Mouse (Mus musculus): ENCODE results near the gene Apol9b. TPM values are rescaled to one million over a fixed set of nuclear protein-coding genes. Genes with fewer than 3 reads are reported as not detected.
"Not testable (repeated sequence)": the region's sequence is repeated elsewhere in the genome, so short reads cannot be mapped to it uniquely, and the experiment has no call there.

Gene Apol9b
- total and polyA plus RNA-seq, 2 experiments from 2014 or later, result 0.14 to 0.23 TPM

DNA sequence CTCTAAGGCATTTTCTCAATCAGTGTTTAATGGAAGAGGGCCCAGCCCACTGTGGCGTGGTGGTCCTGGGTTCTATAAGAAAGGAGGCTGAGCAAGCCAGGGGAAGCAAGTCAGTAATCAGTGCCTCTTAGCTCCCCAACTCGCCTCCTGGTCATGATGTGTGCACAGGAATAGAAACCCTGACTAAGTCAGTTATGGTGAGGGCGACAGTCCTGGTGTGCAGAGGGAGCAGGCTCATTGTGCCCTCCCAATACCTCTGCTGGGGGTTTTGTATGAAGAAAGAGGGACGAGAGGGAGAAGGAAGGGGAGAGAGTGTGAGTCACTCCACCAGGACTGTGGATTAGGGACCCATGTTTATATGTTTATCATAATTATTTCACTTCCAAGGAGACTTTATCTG is 5.1 kb downstream of the Apol9b start:
- not testable (repeated sequence) for H3K4me2 ChIP-seq (ENCODE audit: low read depth, low read length); H3K27me3 ChIP-seq (ENCODE audit: control insufficient read depth, insufficient read depth, low read length); DNase-seq (ENCODE audit: low spot score); H3K9me3 ChIP-seq (replicated peaks; ENCODE audit: control insufficient read depth, low read length); H3K9ac ChIP-seq (replicated peaks; ENCODE audit: low read depth, low read length); H3K27ac ChIP-seq (ENCODE audit: low read depth); H3K4me3 ChIP-seq (ENCODE audit: low read depth, low read length); H3K4me1 ChIP-seq (ENCODE audit: control insufficient read depth, insufficient read depth); H3K36me3 ChIP-seq (replicated peaks; ENCODE audit: control insufficient read depth, insufficient read depth, low read length); ATAC-seq (ENCODE audit: insufficient read depth, low read depth)
- 25% methylated on average over 4 of the region's 4 CpGs for WGBS

- Histone ChIP-seq H3K27ac (ENCODE audit: low read depth) (no peak overlapping the region), H3K9ac (replicated peaks; ENCODE audit: low read depth, low read length) (no peak overlapping the region), H3K4me3 (ENCODE audit: low read depth, low read length) (no peak overlapping the region), H3K9me3 (replicated peaks; ENCODE audit: control insufficient read depth, low read length) (no peaks in the 10 kb centered on the region), H3K4me2 (ENCODE audit: low read depth, low read length) (no peak overlapping the region), H3K27me3 (ENCODE audit: control insufficient read depth, insufficient read depth, low read length) (no peaks in the 10 kb centered on the region), H3K36me3 (replicated peaks; ENCODE audit: control insufficient read depth, insufficient read depth, low read length) (no peaks in the 10 kb centered on the region), H3K4me1 (ENCODE audit: control insufficient read depth, insufficient read depth) (no peaks in the 10 kb centered on the region)
- WGBS, result 77% methylated on average over 9 of the region's 9 CpGs
- peak; percentile 43 for TF ChIP-seq CTCF (IDR thresholded peaks at IDR 0.05; ENCODE audit: low read depth)
- TF ChIP-seq EP300 (IDR thresholded peaks at IDR 0.05; ENCODE audit: low read depth), result no peak
- no peak for ATAC-seq (ENCODE audit: insufficient read depth, low read depth)
- no peak for DNase-seq (ENCODE audit: low spot score)
Measured at GRCm38 (mm10) chr15:77740511-77741297, 11.9 kb downstream of the Apol9b start.

GRCm38 (mm10) chr15:77741556-77741955 is 12.7 kb downstream of the Apol9b start:
- not testable (repeated sequence) for DNase-seq (ENCODE audit: low spot score); H3K4me3 ChIP-seq (ENCODE audit: low read depth, low read length); H3K27ac ChIP-seq (ENCODE audit: low read depth); H3K9me3 ChIP-seq (replicated peaks; ENCODE audit: control insufficient read depth, low read length); ATAC-seq (ENCODE audit: insufficient read depth, low read depth); H3K4me1 ChIP-seq (ENCODE audit: control insufficient read depth, insufficient read depth); H3K9ac ChIP-seq (replicated peaks; ENCODE audit: low read depth, low read length); H3K36me3 ChIP-seq (replicated peaks; ENCODE audit: control insufficient read depth, insufficient read depth, low read length); H3K4me2 ChIP-seq (ENCODE audit: low read depth, low read length); H3K27me3 ChIP-seq (ENCODE audit: control insufficient read depth, insufficient read depth, low read length)
- 72% methylated on average over 6 of the region's 6 CpGs for WGBS

DNA sequence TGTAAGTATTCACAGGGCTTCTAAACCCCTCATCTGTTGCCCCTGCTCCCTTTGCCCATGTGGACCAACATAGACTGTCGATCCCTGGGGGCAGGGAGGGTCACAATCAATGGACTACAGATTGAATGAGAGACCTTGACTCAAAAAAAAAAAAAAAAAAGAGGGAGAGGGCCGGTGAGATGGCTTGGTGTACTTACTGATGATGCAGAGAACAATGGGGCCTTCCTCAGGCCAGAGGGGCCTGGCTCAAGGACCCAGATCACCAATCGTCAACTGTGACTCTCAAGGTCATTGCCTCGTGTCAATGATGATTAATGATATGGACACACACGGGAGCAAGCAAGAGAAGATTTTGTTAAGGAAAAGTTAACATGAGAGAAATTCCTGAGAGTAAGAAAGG is 15.8 kb downstream of the Apol9b start:
- 38% methylated on average over 5 of the region's 5 CpGs for WGBS

DNA sequence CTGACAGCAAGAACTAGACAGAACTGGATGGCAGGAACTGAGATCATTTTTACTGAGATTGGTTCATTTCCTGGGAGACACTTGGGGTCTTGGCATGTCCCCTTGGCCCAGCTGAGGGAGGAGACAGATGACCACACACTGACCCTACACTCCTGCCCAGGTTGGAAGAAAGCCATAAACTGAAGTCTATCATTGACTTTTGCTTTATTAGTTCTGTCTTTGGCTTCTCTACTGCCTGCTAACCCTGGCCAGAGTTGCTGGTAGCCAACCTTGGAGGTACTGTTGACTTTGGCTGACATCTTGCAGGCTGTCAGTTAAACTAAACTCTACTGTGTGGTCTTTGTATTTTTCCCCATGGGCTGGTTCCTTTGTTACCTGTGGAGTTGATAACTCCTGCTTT is 16.2 kb downstream of the Apol9b start:
- TF ChIP-seq CTCF (IDR thresholded peaks at IDR 0.05; ENCODE audit: low read depth) (no peak), EP300 (IDR thresholded peaks at IDR 0.05; ENCODE audit: low read depth) (no peak)
- Histone ChIP-seq H3K4me3 (ENCODE audit: low read depth, low read length) (no peak overlapping the region), H3K27ac (ENCODE audit: low read depth) (no peak overlapping the region), H3K4me2 (ENCODE audit: low read depth, low read length) (no peak overlapping the region), H3K4me1 (ENCODE audit: control insufficient read depth, insufficient read depth) (no peaks in the 10 kb centered on the region), H3K36me3 (replicated peaks; ENCODE audit: control insufficient read depth, insufficient read depth, low read length) (no peaks in the 10 kb centered on the region), H3K27me3 (ENCODE audit: control insufficient read depth, insufficient read depth, low read length) (0 out of 2 replicates have a peak, but pooled peaks cover 2% of the 10 kb centered on the region), H3K9me3 (replicated peaks; ENCODE audit: control insufficient read depth, low read length) (no peaks in the 10 kb centered on the region; the same call in 1 of the 2 replicates), H3K9ac (replicated peaks; ENCODE audit: low read depth, low read length) (no peak overlapping the region)
- DNase-seq (ENCODE audit: low spot score) (no peak), ATAC-seq (ENCODE audit: insufficient read depth, low read depth) (no peak)

More for the DNA sequence above, 15.8 kb downstream of the Apol9b start:
- ATAC-seq (ENCODE audit: insufficient read depth, low read depth), result no peak
- no peak for TF ChIP-seq EP300 (IDR thresholded peaks at IDR 0.05; ENCODE audit: low read depth)
- TF ChIP-seq CTCF (IDR thresholded peaks at IDR 0.05; ENCODE audit: low read depth), result no peak
- H3K27ac ChIP-seq (ENCODE audit: low read depth), result no peak overlapping the region
- DNase-seq (ENCODE audit: low spot score), result no peak
- no peak overlapping the region for H3K4me2 ChIP-seq (ENCODE audit: low read depth, low read length)
- H3K4me3 ChIP-seq (ENCODE audit: low read depth, low read length), result no peak overlapping the region
- no peak overlapping the region for H3K9ac ChIP-seq (replicated peaks; ENCODE audit: low read depth, low read length)
- H3K4me1 ChIP-seq (ENCODE audit: control insufficient read depth, insufficient read depth), result no peaks in the 10 kb centered on the region
- H3K9me3 ChIP-seq (replicated peaks; ENCODE audit: control insufficient read depth, low read length), result no peaks in the 10 kb centered on the region; the same call in 1 of the 2 replicates
- H3K36me3 ChIP-seq (replicated peaks; ENCODE audit: control insufficient read depth, insufficient read depth, low read length), result no peaks in the 10 kb centered on the region
- no peaks in the 10 kb centered on the region for H3K27me3 ChIP-seq (ENCODE audit: control insufficient read depth, insufficient read depth, low read length)

DNA sequence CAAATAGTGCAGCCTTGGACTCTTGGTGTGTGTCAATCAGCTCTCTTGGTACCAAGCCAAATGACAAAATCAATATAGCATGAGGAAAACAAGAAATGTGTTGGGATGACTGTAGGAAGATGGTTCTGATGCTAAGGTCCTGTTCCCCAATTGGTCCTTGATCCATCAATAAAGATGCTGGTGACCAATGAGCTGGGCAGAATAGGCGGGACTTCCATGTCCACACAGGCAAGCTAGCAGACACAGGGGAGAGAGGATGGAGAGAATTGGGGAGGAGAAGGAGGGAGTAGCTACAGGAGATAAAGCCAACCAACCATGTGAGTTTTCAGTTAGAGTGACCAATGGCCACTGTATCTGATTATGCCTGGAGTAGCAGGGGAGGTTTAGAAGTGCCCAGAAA is 17.5 kb downstream of the Apol9b start:
- Histone ChIP-seq H3K27ac (ENCODE audit: low read depth) (no peak overlapping the region), H3K4me2 (ENCODE audit: low read depth, low read length) (no peak overlapping the region), H3K4me3 (ENCODE audit: low read depth, low read length) (no peak overlapping the region), H3K9ac (replicated peaks; ENCODE audit: low read depth, low read length) (no peak overlapping the region), H3K9me3 (replicated peaks; ENCODE audit: control insufficient read depth, low read length) (no peaks in the 10 kb centered on the region; the same call in 1 of the 2 replicates), H3K36me3 (replicated peaks; ENCODE audit: control insufficient read depth, insufficient read depth, low read length) (no peaks in the 10 kb centered on the region), H3K4me1 (ENCODE audit: control insufficient read depth, insufficient read depth) (no peaks in the 10 kb centered on the region), H3K27me3 (ENCODE audit: control insufficient read depth, insufficient read depth, low read length) (0 out of 2 replicates have a peak, but pooled peaks cover 2% of the 10 kb centered on the region)
- no peak for DNase-seq (ENCODE audit: low spot score)
- TF ChIP-seq CTCF (IDR thresholded peaks at IDR 0.05; ENCODE audit: low read depth) (no peak), EP300 (IDR thresholded peaks at IDR 0.05; ENCODE audit: low read depth) (no peak)
- ATAC-seq (ENCODE audit: insufficient read depth, low read depth), result no peak
- WGBS, result 88% methylated on average over 1 of the region's 1 CpGs

All from heart, postnatal 0 days (tissue).